Mouse (Mus musculus) spleen, adult 12 weeks (tissue): ENCODE results near the gene Ssrp1.
A peak's percentile ranks its signal among the peaks of the same experiment; 100 is the strongest.

Source experiments
- DNase-seq: peaks from one replicate; pipeline ENCODE4 v3.0.0; 2022; ENCODE audit warnings: low spot score

Gene Ssrp1

GRCm38 (mm10) chr2:85037047-85038026 is at the start of gene Ssrp1, which contains the start of gene P2rx3:
Gene Ssrp1, plus strand, starts transcription at chr2:85037234.
Gene P2rx3, minus strand, starts transcription at chr2:85037462.
- DNase-seq: peak; percentile 85

- no peak for DNase-seq
These were observed 49.1 kb upstream of the Ssrp1 start, which contains the start of gene Prg3 for GRCm38 (mm10) chr2:84987930-84988329. Gene Prg3, plus strand, starts transcription at chr2:84988215.

GRCm38 (mm10) chr2:84996376-84996775 is 40.7 kb upstream of the Ssrp1 start:
- DNase-seq: no peak

GRCm38 (mm10) chr2:84999486-85000181 is 37.4 kb upstream of the Ssrp1 start:
- no peak for DNase-seq

GRCm38 (mm10) chr2:85001497-85001896 is 35.5 kb upstream of the Ssrp1 start:
- no peak for DNase-seq

- no peak for DNase-seq
These were observed 34.5 kb upstream of the Ssrp1 start for GRCm38 (mm10) chr2:85002575-85002974.

GRCm38 (mm10) chr2:85004341-85004740 is 32.7 kb upstream of the Ssrp1 start:
- DNase-seq: no peak

GRCm38 (mm10) chr2:85006600-85006999 is 30.4 kb upstream of the Ssrp1 start:
- no peak for DNase-seq

- peak; percentile 12 for DNase-seq
These were observed 29.3 kb upstream of the Ssrp1 start for GRCm38 (mm10) chr2:85007729-85008128.

- no peak for DNase-seq
These were observed 27.8 kb upstream of the Ssrp1 start for GRCm38 (mm10) chr2:85009212-85009611.

GRCm38 (mm10) chr2:85011906-85012604 is 25.0 kb upstream of the Ssrp1 start:
- DNase-seq: peak; percentile 61

GRCm38 (mm10) chr2:85012679-85013078 is 24.4 kb upstream of the Ssrp1 start:
- peak; percentile 16 for DNase-seq

GRCm38 (mm10) chr2:85013826-85014587 is 23.0 kb upstream of the Ssrp1 start:
- DNase-seq: no peak

- no peak for DNase-seq
These were observed 22.4 kb upstream of the Ssrp1 start for GRCm38 (mm10) chr2:85014588-85014982.

- no peak for DNase-seq
These were observed 15.0 kb upstream of the Ssrp1 start for GRCm38 (mm10) chr2:85022043-85022442.

- DNase-seq: no peak
These were observed 10.9 kb upstream of the Ssrp1 start for GRCm38 (mm10) chr2:85026178-85026577.

- no peak for DNase-seq
These were observed 9.8 kb upstream of the Ssrp1 start for GRCm38 (mm10) chr2:85027281-85027680.

- no peak for DNase-seq
These were observed 7.1 kb upstream of the Ssrp1 start for GRCm38 (mm10) chr2:85029897-85030296.

GRCm38 (mm10) chr2:85030989-85031388 is 6.0 kb upstream of the Ssrp1 start:
- DNase-seq: no peak

GRCm38 (mm10) chr2:85033121-85033520 is 3.9 kb upstream of the Ssrp1 start:
- DNase-seq: no peak

GRCm38 (mm10) chr2:85034169-85034568 is 2.9 kb upstream of the Ssrp1 start:
- DNase-seq: no peak
